Mouse (Mus musculus) testis, postnatal 10 days (tissue): ENCODE measurements at regions not wholly inside any gene's neighbourhood (a gene's known extent, or its start where the extent isn't known, plus 50 kb on each side); places are given as distances from the start of the nearest gene placed in this dataset.

Source experiments
- DNase-seq: peaks from one replicate; pipeline ENCODE4 v3.0.0; 2021; ENCODE audit warnings: low spot score

DNA sequence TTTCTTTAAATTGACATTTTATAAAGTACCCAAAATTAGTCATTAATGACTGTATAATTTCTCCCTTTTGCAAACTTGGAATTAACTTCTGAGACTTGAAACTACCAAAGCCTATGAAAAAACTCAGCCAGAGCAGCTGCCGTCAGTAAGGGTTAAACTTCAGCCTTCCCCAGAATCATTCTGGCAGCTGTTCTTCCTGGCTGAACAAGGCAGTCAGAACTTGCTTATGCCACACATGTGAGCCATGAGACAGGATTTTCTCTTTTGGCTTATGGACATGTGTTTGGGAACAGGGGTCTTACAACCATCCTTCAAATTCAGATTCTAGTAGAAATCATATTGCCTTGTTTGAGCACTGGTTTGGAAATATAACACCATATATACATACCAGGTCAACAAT, 422.4 kb upstream of the Fat1 start:
- no peak for DNase-seq

- DNase-seq: peak; percentile 33
Measured at GRCm38 (mm10) chr8:44525915-44526314, 409.3 kb upstream of the Fat1 start.

- no peak for DNase-seq
Measured at GRCm38 (mm10) chr8:44529696-44530095, 405.6 kb upstream of the Fat1 start.

DNA sequence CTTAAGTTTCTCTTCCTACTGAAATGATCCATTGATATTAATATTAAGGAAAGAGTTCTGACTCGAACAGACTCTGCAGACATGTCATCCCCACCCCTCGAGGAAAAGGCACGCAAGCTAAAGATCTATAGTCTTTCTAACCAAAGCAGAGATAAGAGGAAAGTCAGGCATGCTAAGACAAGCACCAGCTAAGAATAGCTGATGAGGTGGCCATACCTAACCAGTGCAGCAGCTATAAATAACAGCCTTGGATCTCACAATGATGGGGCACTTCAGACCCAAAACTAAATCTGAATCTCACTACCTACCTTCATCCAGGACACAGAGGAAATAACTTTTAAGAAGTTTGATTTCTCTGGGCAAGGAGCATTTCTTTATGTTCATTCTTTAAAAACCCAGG, 386.4 kb upstream of the Fat1 start:
- no peak for DNase-seq

GRCm38 (mm10) chr8:44559161-44559560, 376.1 kb upstream of the Fat1 start:
- DNase-seq: no peak

- DNase-seq: no peak
Measured at GRCm38 (mm10) chr8:44576314-44576858, 358.9 kb upstream of the Fat1 start.

GRCm38 (mm10) chr8:44576993-44577392, 358.3 kb upstream of the Fat1 start:
- DNase-seq: no peak
